Mouse (Mus musculus): Measurements from ENCODE around the gene Hist1h3c. TPM values are rescaled to one million over a fixed set of nuclear protein-coding genes. Genes with fewer than 3 reads are reported as not detected.

The Hist1h3c gene
- polyA plus RNA-seq, 1 experiment, result 50.3 TPM

GRCm38 (mm10) chr13:23744421-23745380 is 701 bp downstream of the Hist1h3c start:
- H3K4me3 ChIP-seq (ENCODE audit: extremely low read depth, insufficient read depth, insufficient read length), result peak overlapping the region; percentile 8
- no peaks in the 10 kb centered on the region; the same call in 1 of the 2 replicates for H3K36me3 ChIP-seq (ENCODE audit: control insufficient read depth, insufficient read depth, low read length)
- H3K27me3 ChIP-seq (ENCODE audit: control insufficient read depth, insufficient read depth, low read length), result no peaks in the 10 kb centered on the region
- TF ChIP-seq CTCF (IDR thresholded peaks at IDR 0.05; ENCODE audit: extremely low read depth, insufficient read depth, insufficient read length, insufficient replicate concordance) (no peak), POLR2A (IDR thresholded peaks at IDR 0.05; ENCODE audit: low read depth, low read length) (no peak)
- DNase-seq (ENCODE audit: low read depth in 1 of 2, low spot score in 2 of 2), result no peak
- H3K27ac ChIP-seq (ENCODE audit: insufficient read depth, low read length), result 0 out of 2 replicates have a peak overlapping the region, but pooled peaks have one; percentile 41
- no peaks in the 10 kb centered on the region; the same call in none of the 2 replicates for H3K4me1 ChIP-seq (ENCODE audit: control insufficient read depth, insufficient read depth, insufficient read length)
- 5% methylated on average over 23 of the region's 36 CpGs for WGBS

- H3K27ac ChIP-seq (ENCODE audit: insufficient read depth, low read length), result no peak overlapping the region
- DNase-seq (ENCODE audit: low read depth in 1 of 2, low spot score in 2 of 2), result no peak
Observed at GRCm38 (mm10) chr13:23743963-23744362, 1.4 kb downstream of the Hist1h3c start.

GRCm38 (mm10) chr13:23743215-23743614 is 2.2 kb downstream of the Hist1h3c start:
- H3K27me3 ChIP-seq (ENCODE audit: control insufficient read depth, insufficient read depth, low read length), result no peaks in the 10 kb centered on the region
- no peaks in the 10 kb centered on the region; the same call in 1 of the 2 replicates for H3K36me3 ChIP-seq (ENCODE audit: control insufficient read depth, insufficient read depth, low read length)
- no peaks in the 10 kb centered on the region; the same call in none of the 2 replicates for H3K4me1 ChIP-seq (ENCODE audit: control insufficient read depth, insufficient read depth, insufficient read length)
- no peak overlapping the region for H3K27ac ChIP-seq (ENCODE audit: insufficient read depth, low read length)
- TF ChIP-seq CTCF (IDR thresholded peaks at IDR 0.05; ENCODE audit: extremely low read depth, insufficient read depth, insufficient read length, insufficient replicate concordance) (no peak), POLR2A (IDR thresholded peaks at IDR 0.05; ENCODE audit: low read depth, low read length) (no peak)
- no peak for DNase-seq (ENCODE audit: low read depth in 1 of 2, low spot score in 2 of 2)
- WGBS, result 93% methylated on average over 5 of the region's 5 CpGs
- no peak overlapping the region for H3K4me3 ChIP-seq (ENCODE audit: extremely low read depth, insufficient read depth, insufficient read length)

More at GRCm38 (mm10) chr13:23743963-23744362, 1.4 kb downstream of the Hist1h3c start:
- TF ChIP-seq POLR2A (IDR thresholded peaks at IDR 0.05; ENCODE audit: low read depth, low read length), result no peak
- no peak for TF ChIP-seq CTCF (IDR thresholded peaks at IDR 0.05; ENCODE audit: extremely low read depth, insufficient read depth, insufficient read length, insufficient replicate concordance)
- H3K4me3 ChIP-seq (ENCODE audit: extremely low read depth, insufficient read depth, insufficient read length), result no peak overlapping the region
- no peaks in the 10 kb centered on the region; the same call in 1 of the 2 replicates for H3K36me3 ChIP-seq (ENCODE audit: control insufficient read depth, insufficient read depth, low read length)
- 81% methylated on average over 4 of the region's 4 CpGs for WGBS
- no peaks in the 10 kb centered on the region for H3K27me3 ChIP-seq (ENCODE audit: control insufficient read depth, insufficient read depth, low read length)
- no peaks in the 10 kb centered on the region; the same call in none of the 2 replicates for H3K4me1 ChIP-seq (ENCODE audit: control insufficient read depth, insufficient read depth, insufficient read length)

- no peak for DNase-seq (ENCODE audit: low read depth in 1 of 2, low spot score in 2 of 2)
- TF ChIP-seq POLR2A (IDR thresholded peaks at IDR 0.05; ENCODE audit: low read depth, low read length) (no peak), CTCF (IDR thresholded peaks at IDR 0.05; ENCODE audit: extremely low read depth, insufficient read depth, insufficient read length, insufficient replicate concordance) (no peak)
- H3K4me3 ChIP-seq (ENCODE audit: extremely low read depth, insufficient read depth, insufficient read length), result no peak overlapping the region
- no peaks in the 10 kb centered on the region; the same call in 1 of the 2 replicates for H3K4me1 ChIP-seq (ENCODE audit: control insufficient read depth, insufficient read depth, insufficient read length)
- H3K27ac ChIP-seq (ENCODE audit: insufficient read depth, low read length), result no peak overlapping the region
- no peaks in the 10 kb centered on the region for H3K27me3 ChIP-seq (ENCODE audit: control insufficient read depth, insufficient read depth, low read length)
- no peaks in the 10 kb centered on the region; the same call in 1 of the 2 replicates for H3K36me3 ChIP-seq (ENCODE audit: control insufficient read depth, insufficient read depth, low read length)
Observed at GRCm38 (mm10) chr13:23742007-23742406, 3.4 kb downstream of the Hist1h3c start.

- Histone ChIP-seq H3K27me3 (ENCODE audit: control insufficient read depth, insufficient read depth, low read length) (no peaks in the 10 kb centered on the region), H3K27ac (ENCODE audit: insufficient read depth, low read length) (no peak overlapping the region), H3K4me3 (ENCODE audit: extremely low read depth, insufficient read depth, insufficient read length) (no peak overlapping the region; the same call in 1 of the 2 replicates), H3K36me3 (ENCODE audit: control insufficient read depth, insufficient read depth, low read length) (no peaks in the 10 kb centered on the region; the same call in 1 of the 2 replicates), H3K4me1 (ENCODE audit: control insufficient read depth, insufficient read depth, insufficient read length) (no peaks in the 10 kb centered on the region; the same call in 1 of the 2 replicates)
- TF ChIP-seq POLR2A (IDR thresholded peaks at IDR 0.05; ENCODE audit: low read depth, low read length), result no peak
- TF ChIP-seq CTCF (IDR thresholded peaks at IDR 0.05; ENCODE audit: extremely low read depth, insufficient read depth, insufficient read length, insufficient replicate concordance), result no peak
- no peak for DNase-seq (ENCODE audit: low read depth in 1 of 2, low spot score in 2 of 2)
- 64% methylated on average over 5 of the region's 5 CpGs for WGBS
Observed at GRCm38 (mm10) chr13:23740910-23741309, 4.5 kb downstream of the Hist1h3c start.

- peak overlapping the region; percentile 67 for H3K4me3 ChIP-seq (ENCODE audit: extremely low read depth, insufficient read depth, insufficient read length)
Observed at GRCm38 (mm10) chr13:23740256-23740840, 5.1 kb downstream of the Hist1h3c start.

More at GRCm38 (mm10) chr13:23740256-23740840, 5.1 kb downstream of the Hist1h3c start:
- no peaks in the 10 kb centered on the region; the same call in 1 of the 2 replicates for H3K4me1 ChIP-seq (ENCODE audit: control insufficient read depth, insufficient read depth, insufficient read length)
- no peaks in the 10 kb centered on the region; the same call in 1 of the 2 replicates for H3K36me3 ChIP-seq (ENCODE audit: control insufficient read depth, insufficient read depth, low read length)
- no peak for DNase-seq (ENCODE audit: low read depth in 1 of 2, low spot score in 2 of 2)
- H3K27ac ChIP-seq (ENCODE audit: insufficient read depth, low read length), result peak overlapping the region; percentile 98
- TF ChIP-seq CTCF (IDR thresholded peaks at IDR 0.05; ENCODE audit: extremely low read depth, insufficient read depth, insufficient read length, insufficient replicate concordance) (no peak), POLR2A (IDR thresholded peaks at IDR 0.05; ENCODE audit: low read depth, low read length) (no peak)
- no peaks in the 10 kb centered on the region for H3K27me3 ChIP-seq (ENCODE audit: control insufficient read depth, insufficient read depth, low read length)
- 28% methylated on average over 13 of the region's 13 CpGs for WGBS

Measured in spleen, adult 2 months (tissue).